Mouse (Mus musculus): Measurements from ENCODE around the gene Slc9a8. TPM values are rescaled to one million over a fixed set of nuclear protein-coding genes. Genes with fewer than 3 reads are reported as not detected.

Slc9a8 gene
- total RNA-seq, 2 experiments from 2014 or later, result 23.6 to 29.3 TPM

- intact Hi-C loops (cut with DNase I), result no loop called here
- no peak for DNase-seq
These were observed 24.6 kb downstream of the Slc9a8 start for GRCm38 (mm10) chr2:167445911-167446780.

DNA sequence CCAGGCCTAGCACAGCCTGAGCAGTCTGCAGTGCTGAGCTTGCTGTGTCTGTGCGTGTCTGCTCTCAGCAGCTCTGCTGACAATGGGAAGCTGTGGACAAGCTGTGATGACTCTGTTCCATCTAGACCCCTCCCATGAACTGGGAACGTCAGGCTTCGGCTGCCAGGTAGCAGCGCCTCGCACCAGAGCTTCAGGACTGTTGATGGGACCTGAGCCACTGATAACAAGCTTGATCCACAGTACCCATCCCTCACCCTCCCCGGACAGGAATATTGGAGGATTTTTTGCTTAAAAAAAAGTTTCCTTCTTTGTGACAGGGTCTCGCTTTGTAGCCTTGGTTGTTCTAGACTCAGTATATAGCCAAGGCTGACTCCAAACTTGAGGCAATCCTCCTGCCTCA is 25.7 kb downstream of the Slc9a8 start:
- intact Hi-C loops (cut with DNase I), result no loop called here
- DNase-seq, result no peak

GRCm38 (mm10) chr2:167447629-167448028 is 26.1 kb downstream of the Slc9a8 start:
- intact Hi-C loops (cut with DNase I), result no loop called here
- no peak for DNase-seq

GRCm38 (mm10) chr2:167449331-167450275 is 28.1 kb downstream of the Slc9a8 start:
- no peak for DNase-seq

DNA sequence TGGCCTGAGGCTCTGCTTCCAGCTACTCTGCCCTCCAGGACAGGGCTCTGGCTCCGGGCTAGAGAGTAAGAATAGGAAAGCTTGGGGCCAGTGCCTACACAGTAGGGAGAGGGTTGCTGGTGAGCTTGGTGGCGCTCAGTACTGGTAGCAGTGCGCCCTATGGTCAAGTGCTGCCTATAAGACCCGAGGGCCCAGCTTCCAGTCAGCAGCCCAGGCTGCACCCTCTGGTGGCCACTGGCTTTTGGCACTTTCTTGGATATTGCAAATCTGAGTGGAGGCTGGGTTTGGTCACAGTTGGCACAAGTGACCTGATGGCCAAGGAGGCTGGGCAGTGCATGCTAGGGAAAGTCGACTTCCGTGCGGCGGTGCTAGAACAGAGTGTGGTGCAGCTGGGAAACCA is 29.1 kb downstream of the Slc9a8 start:
- DNase-seq, result no peak
- intact Hi-C loops (cut with DNase I), result no loop called here

More at GRCm38 (mm10) chr2:167449331-167450275, 28.1 kb downstream of the Slc9a8 start:
- intact Hi-C loops (cut with DNase I), result no loop called here

DNA sequence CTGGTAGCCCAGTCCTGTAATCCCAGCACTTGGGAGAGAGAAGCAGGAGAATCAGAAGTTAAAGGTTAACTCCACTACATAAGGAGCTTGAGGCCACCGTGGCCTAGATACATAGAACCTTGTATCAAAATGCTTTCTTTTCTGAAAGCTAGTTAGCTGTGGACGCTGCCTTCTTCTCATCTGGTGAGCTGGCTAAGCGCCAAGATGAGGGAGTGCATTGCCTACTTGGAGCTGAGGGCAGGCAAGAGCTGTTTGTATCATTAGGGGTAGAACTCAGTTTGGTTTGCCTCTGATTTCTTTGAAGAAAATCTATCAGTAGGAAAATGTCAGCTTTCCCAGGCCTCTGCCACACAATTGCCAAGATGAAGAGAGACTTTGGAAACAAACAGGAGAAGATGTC is 32.3 kb downstream of the Slc9a8 start:
- no peak for DNase-seq
- intact Hi-C loops (cut with DNase I), result no loop called here

DNA sequence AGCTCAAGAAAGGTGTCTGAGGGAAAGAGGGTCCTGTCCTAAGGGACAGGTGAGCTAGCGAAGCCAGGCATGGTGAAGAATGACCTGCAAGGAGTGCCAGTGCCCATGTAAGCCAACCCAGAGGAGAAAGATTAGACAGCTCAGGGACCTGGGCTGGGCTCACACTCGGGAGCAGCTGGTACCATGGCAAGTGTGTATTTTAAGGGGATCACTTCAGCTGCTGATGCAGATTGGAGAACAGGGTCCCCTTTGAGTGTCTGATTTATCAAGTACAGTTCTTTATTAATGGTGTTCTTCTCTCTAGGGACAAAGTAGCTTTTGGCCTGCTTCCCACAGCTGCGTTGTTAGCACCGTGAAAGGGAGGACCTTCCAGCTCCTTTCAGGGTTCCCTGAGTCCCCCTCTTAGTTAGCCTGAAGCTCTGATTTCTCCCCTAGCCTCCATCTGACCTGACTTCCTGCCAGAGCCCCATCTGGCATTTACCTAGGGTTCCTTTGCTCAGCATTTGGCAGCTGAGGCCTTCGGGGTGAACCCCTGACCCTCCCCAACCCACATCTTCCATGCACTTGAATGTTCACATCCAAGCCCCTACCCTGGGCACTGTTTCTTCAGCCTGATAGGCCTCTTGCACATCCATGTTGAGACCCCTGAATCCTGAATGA is 35.0 kb downstream of the Slc9a8 start:
- intact Hi-C loops (cut with DNase I), result no loop called here

GRCm38 (mm10) chr2:167457213-167457612 is 35.7 kb downstream of the Slc9a8 start:
- intact Hi-C loops (cut with DNase I), result no loop called here
- DNase-seq, result no peak

More for the DNA sequence above, 35.0 kb downstream of the Slc9a8 start:
- DNase-seq, result no peak

GRCm38 (mm10) chr2:167458548-167458947 is 37.0 kb downstream of the Slc9a8 start:
- no peak for DNase-seq
- intact Hi-C loops (cut with DNase I), result no loop called here

DNA sequence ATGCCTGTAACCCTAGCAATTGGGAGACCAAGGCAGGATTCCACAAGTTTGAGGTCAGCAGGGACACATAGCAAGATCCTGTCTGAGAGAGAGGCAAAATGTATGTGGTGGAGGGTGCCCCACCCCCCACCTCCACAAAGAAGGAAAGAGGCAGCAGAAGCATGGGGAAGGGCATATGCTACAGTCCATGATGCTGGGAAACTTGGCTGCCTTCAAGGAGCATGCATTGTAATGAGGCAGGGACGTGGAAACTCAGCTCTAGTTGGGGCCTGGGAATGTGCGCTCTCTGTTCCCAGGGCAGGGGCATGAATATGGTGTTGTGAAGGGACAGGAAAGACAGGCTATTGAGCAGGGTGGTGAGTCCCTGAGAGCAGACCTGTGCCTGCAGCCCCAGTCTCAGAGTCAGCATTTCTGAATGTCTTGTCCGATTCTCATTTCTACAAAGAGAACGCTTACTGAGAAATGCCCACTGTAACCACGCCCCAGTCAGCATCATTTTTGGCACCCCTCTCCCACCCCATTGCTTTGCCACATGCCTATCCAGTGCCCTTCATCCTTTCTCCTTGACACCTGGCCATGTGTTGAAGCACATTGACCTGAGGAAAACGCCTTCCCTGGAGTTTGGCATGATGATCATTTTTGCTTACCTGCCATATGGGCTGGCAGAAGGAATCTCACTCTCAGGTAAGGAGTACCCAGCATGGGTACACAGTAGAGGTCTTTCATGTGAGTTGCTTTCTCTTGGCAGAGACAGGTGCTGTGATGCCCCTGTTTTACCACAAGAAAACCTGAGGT is 37.8 kb downstream of the Slc9a8 start:
- intact Hi-C loops (cut with DNase I), result no loop called here
- DNase-seq, result no peak

DNA sequence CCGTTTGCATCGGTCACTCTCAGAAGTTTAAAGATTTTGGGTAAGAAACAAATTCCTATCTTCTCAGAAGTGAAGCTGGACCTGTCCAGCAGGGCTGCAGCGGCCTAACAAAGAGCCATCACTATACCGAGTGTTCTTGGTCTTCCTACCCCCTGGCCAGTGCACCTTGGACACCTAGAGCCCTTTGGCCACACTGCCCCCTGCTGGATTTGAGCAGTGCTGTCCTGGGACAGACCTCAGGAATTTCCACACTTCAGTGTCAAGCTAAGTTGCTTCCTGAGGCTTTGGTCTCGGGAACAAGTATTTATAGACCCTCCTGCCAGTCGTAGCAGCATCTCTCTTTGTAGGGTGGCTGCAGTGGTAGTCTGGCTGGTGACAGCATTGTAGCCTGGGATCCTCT is 41.4 kb downstream of the Slc9a8 start:
- intact Hi-C loops (cut with DNase I), result loop anchor here (1.0 to 5.0 kb wide), 3 partner anchors 41 to 241 kb away; partner anchors contain the start of gene Slc9a8

GRCm38 (mm10) chr2:167463802-167464201 is 42.3 kb downstream of the Slc9a8 start:
- no peak for DNase-seq
- intact Hi-C loops (cut with DNase I), result loop anchor here (1.0 to 5.0 kb wide), 3 partner anchors 42 to 242 kb away; partner anchors contain the start of gene Slc9a8

More for the DNA sequence above, 41.4 kb downstream of the Slc9a8 start:
- DNase-seq, result peak; percentile 73 to 84

GRCm38 (mm10) chr2:167465951-167466350 is 44.4 kb downstream of the Slc9a8 start:
- DNase-seq, result no peak
- intact Hi-C loops (cut with DNase I), result no loop called here

- intact Hi-C loops (cut with DNase I), result no loop called here
- no peak for DNase-seq
These were observed 45.7 kb downstream of the Slc9a8 start for GRCm38 (mm10) chr2:167467214-167467613.

GRCm38 (mm10) chr2:167468444-167468843 is 46.9 kb downstream of the Slc9a8 start:
- intact Hi-C loops (cut with DNase I), result no loop called here
- DNase-seq, result no peak

- no peak for DNase-seq
- intact Hi-C loops (cut with DNase I), result no loop called here
These were observed 49.1 kb downstream of the Slc9a8 start for GRCm38 (mm10) chr2:167470611-167471010.

- DNase-seq, result peak; percentile 59 to 69
These were observed 50.1 kb downstream of the Slc9a8 start for GRCm38 (mm10) chr2:167471585-167471984.

DNA sequence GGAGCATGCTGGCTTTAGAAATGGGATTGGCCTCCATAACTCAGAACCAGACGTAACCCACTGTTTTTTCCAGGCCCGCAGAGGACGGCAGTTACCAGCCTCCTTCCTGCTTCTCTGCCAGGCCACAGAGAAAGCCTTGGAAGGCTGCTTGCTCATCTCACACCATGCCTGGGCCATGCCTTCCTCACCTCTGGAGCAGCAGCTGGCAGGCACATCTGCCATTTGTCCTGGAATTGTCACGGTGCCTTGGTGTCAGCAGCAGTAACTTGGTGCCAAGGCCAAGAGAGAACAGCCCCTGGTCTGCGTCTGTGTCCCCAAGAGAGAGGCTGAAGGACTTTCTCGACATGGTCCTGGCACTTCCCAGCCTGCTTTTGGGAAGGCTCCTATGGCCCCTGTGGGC is 52.7 kb downstream of the Slc9a8 start:
- DNase-seq, result no peak
- intact Hi-C loops (cut with DNase I), result no loop called here

More at GRCm38 (mm10) chr2:167471585-167471984, 50.1 kb downstream of the Slc9a8 start:
- intact Hi-C loops (cut with DNase I), result no loop called here

DNA sequence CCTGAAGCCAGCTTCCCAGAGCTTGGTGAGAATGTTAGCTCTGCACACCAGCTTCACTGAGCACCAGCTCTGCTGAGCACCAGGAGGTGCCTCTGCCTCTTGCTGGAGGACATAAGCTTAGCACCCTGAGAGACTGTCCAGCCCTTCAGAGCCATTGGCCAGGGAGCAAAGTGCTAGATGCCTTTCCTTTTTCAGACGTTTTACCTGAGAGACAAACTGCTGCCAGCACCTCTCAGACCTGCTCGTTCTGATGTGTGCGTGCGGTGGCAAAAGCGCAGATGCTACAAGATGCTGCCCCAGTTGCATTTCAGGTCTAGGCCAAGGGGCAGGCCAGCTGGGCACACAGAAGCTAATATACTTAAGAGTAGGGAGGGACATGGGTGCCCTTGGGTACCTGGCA is 54.1 kb downstream of the Slc9a8 start:
- intact Hi-C loops (cut with DNase I), result no loop called here
- no peak for DNase-seq

DNA sequence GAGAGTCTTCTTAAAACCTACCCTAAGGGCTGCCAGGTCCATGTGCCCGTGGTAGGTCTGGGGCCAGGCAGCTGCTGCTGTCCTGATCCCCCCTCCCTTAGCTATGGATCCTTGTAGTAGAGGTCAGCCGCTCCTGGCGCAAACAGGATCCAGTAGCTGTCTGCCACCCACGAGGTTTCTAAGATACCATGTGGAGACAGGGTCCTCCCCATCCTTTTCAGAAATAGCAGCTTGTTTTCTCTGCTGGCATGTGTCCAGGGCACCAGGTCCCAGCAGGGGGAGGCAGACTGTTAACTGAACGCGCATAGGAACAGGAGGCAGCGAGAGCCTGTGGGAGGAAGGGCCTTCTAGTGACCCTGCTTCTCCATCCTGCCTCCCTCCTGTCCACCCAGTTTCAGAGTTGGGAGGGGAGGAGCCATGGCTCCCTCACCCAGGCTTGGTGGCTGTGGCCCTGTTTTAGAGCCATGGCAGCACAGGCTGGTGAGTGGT is 54.7 kb downstream of the Slc9a8 start:
- intact Hi-C loops (cut with DNase I), result no loop called here
- peak; percentile 78 to 80 for DNase-seq

Measured in heart, postnatal 10 days (tissue).